Mouse (Mus musculus): Measurements from ENCODE around the gene BC034090.

The BC034090 gene

GRCm38 (mm10) chr1:155241701-155242487 is 2.4 kb downstream of the BC034090 start:
- DNase-seq, result no peak

- no peak for DNase-seq
These were observed 4.1 kb downstream of the BC034090 start for GRCm38 (mm10) chr1:155239962-155240717.

GRCm38 (mm10) chr1:155239169-155239568 is 5.1 kb downstream of the BC034090 start:
- DNase-seq, result no peak

GRCm38 (mm10) chr1:155238126-155238525 is 6.1 kb downstream of the BC034090 start:
- peak; percentile 53 for DNase-seq

- peak; percentile 57 for DNase-seq
These were observed 6.9 kb downstream of the BC034090 start for GRCm38 (mm10) chr1:155237390-155237789.

- no peak for DNase-seq
These were observed 7.8 kb downstream of the BC034090 start for GRCm38 (mm10) chr1:155236306-155237024.

GRCm38 (mm10) chr1:155235641-155236040 is 8.6 kb downstream of the BC034090 start:
- DNase-seq, result no peak

GRCm38 (mm10) chr1:155233931-155234607 is 10.2 kb downstream of the BC034090 start:
- DNase-seq, result peak; percentile 68

GRCm38 (mm10) chr1:155233378-155233777 is 10.9 kb downstream of the BC034090 start:
- peak; percentile 15 for DNase-seq

- no peak for DNase-seq
These were observed 11.5 kb downstream of the BC034090 start for GRCm38 (mm10) chr1:155232786-155233185.

- peak; percentile 48 for DNase-seq
These were observed 11.9 kb downstream of the BC034090 start for GRCm38 (mm10) chr1:155232385-155232784.

- peak; percentile 47 for DNase-seq
These were observed 14.5 kb downstream of the BC034090 start for GRCm38 (mm10) chr1:155229464-155230411.

- DNase-seq, result peak; percentile 93
These were observed 20.2 kb downstream of the BC034090 start for GRCm38 (mm10) chr1:155223849-155224554.

- no peak for DNase-seq
These were observed 21.2 kb downstream of the BC034090 start for GRCm38 (mm10) chr1:155223036-155223435.

GRCm38 (mm10) chr1:155222101-155222669 is 22.1 kb downstream of the BC034090 start:
- peak; percentile 46 for DNase-seq

- DNase-seq, result no peak
These were observed 25.3 kb downstream of the BC034090 start for GRCm38 (mm10) chr1:155218924-155219323.

- peak; percentile 66 for DNase-seq
These were observed 26.2 kb downstream of the BC034090 start for GRCm38 (mm10) chr1:155217865-155218541.

- no peak for DNase-seq
These were observed 27.4 kb downstream of the BC034090 start for GRCm38 (mm10) chr1:155216844-155217243.

- DNase-seq, result peak; percentile 59
These were observed 27.9 kb downstream of the BC034090 start for GRCm38 (mm10) chr1:155216313-155216712.

Data from kidney, postnatal 10 days (tissue).